Mouse (Mus musculus) lung, embryonic 14.5 days (tissue): ENCODE measurements at regions not wholly inside any gene's neighbourhood (a gene's known extent, or its start where the extent isn't known, plus 50 kb on each side); places are given as distances from the start of the nearest gene placed in this dataset.
A peak's percentile ranks its signal among the peaks of the same experiment; 100 is the strongest.

Source experiments
- ATAC-seq: fragments of 200-750 bp; cut with Nextera tagmentation; 2 replicates; pipeline ENCODE4 v1.8.0; 2017; ENCODE audit warnings: mild to moderate bottlenecking, moderate TSS enrichment, moderate library complexity; ENCODE audit not compliant: insufficient read depth
- DNase-seq: peaks from one replicate; pipeline ENCODE4 v3.0.0-alpha.2; 2015
- H3K27ac ChIP-seq: fragments of 300-500 bp; sonication (generic); 2 replicates; pipeline ENCODE4 v1.5.1; 2014; ENCODE audit warnings: low read depth, mild to moderate bottlenecking, moderate library complexity
- H3K27me3 ChIP-seq: fragments of 300-500 bp; sonication (generic); 2 replicates; pipeline ENCODE4 v1.6.1; 2014; ENCODE audit warnings: low read length, control low read depth; ENCODE audit not compliant: insufficient read depth
- H3K36me3 ChIP-seq: fragments of 300-500 bp; sonication (generic); 2 replicates; pipeline ENCODE4 v1.6.1; 2014; ENCODE audit warnings: control low read depth; ENCODE audit not compliant: insufficient read depth
- H3K4me1 ChIP-seq: fragments of 300-500 bp; sonication (generic); 2 replicates; pipeline ENCODE4 v1.6.1; 2014; ENCODE audit warnings: antibody characterized with exemption, control low read depth; ENCODE audit not compliant: insufficient read depth
- H3K4me2 ChIP-seq: fragments of 300-500 bp; sonication (generic); 2 replicates; pipeline ENCODE4 v1.6.1; 2014; ENCODE audit warnings: mild to moderate bottlenecking
- H3K4me3 ChIP-seq: fragments of 300-500 bp; sonication (generic); 2 replicates; pipeline ENCODE4 v1.5.1; 2014; ENCODE audit warnings: low read depth, low read length
- H3K9ac ChIP-seq: fragments of 300-500 bp; sonication (generic); 2 replicates; pipeline ENCODE4 v1.6.1; 2014
- H3K9me3 ChIP-seq: fragments of 300-500 bp; sonication (generic); 2 replicates; pipeline ENCODE4 v1.6.1; 2016; ENCODE audit warnings: low read depth, low read length, control low read depth
- CTCF ChIP-seq: IDR thresholded peaks from 2 replicates; pipeline ENCODE4 v1.5.1; 2016; ENCODE audit warnings: antibody characterized with exemption, low read depth
- WGBS: fragments of 180-500 bp; shearing (Covaris S2); extraction: QIAGEN DNeasy Blood & Tissue Kit; methylation state at CpG from one replicate; pipeline ENCODE4 v1.1.7; 2014; 5-methylcytosine and 5-hydroxymethylcytosine counted together

GRCm38 (mm10) chr11:17750345-17750744 lies 203.3 kb downstream of the Etaa1 start:
- Histone ChIP-seq H3K36me3 (no peaks in the 10 kb centered on the region), H3K27ac (peak overlapping the region; percentile 70), H3K27me3 (no peaks in the 10 kb centered on the region), H3K4me2 (no peak overlapping the region), H3K9ac (no peak overlapping the region), H3K9me3 (no peaks in the 10 kb centered on the region), H3K4me3 (no peak overlapping the region), H3K4me1 (no peaks in the 10 kb centered on the region)
- WGBS: 11% methylated on average over 6 of the region's 6 CpGs
- DNase-seq (peak; percentile 91), ATAC-seq (peak; percentile 99)
- no peak for TF ChIP-seq CTCF

GRCm38 (mm10) chr11:17759224-17759623 lies 194.5 kb downstream of the Etaa1 start:
- no peaks in the 10 kb centered on the region for H3K27me3 ChIP-seq
- no peak overlapping the region for H3K4me2 ChIP-seq
- no peak overlapping the region for H3K27ac ChIP-seq
- no peak overlapping the region for H3K4me3 ChIP-seq
- WGBS: 55% methylated on average over 2 of the region's 2 CpGs
- no peaks in the 10 kb centered on the region for H3K36me3 ChIP-seq
- no peak for TF ChIP-seq CTCF
- no peaks in the 10 kb centered on the region for H3K9me3 ChIP-seq
- H3K9ac ChIP-seq: no peak overlapping the region
- no peaks in the 10 kb centered on the region for H3K4me1 ChIP-seq
- ATAC-seq (no peak), DNase-seq (no peak)

GRCm38 (mm10) chr11:17763411-17763810 lies 190.3 kb downstream of the Etaa1 start:
- H3K27me3 ChIP-seq: no peaks in the 10 kb centered on the region
- H3K27ac ChIP-seq: no peak overlapping the region
- H3K9ac ChIP-seq: no peak overlapping the region
- H3K4me1 ChIP-seq: no peaks in the 10 kb centered on the region
- no peaks in the 10 kb centered on the region for H3K36me3 ChIP-seq
- no peak overlapping the region for H3K4me2 ChIP-seq
- TF ChIP-seq CTCF: no peak
- ATAC-seq (no peak), DNase-seq (no peak)
- 13% methylated on average over 1 of the region's 1 CpGs for WGBS
- no peaks in the 10 kb centered on the region for H3K9me3 ChIP-seq
- H3K4me3 ChIP-seq: no peak overlapping the region

GRCm38 (mm10) chr11:17764146-17764545 lies 189.5 kb downstream of the Etaa1 start:
- H3K27ac ChIP-seq: no peak overlapping the region
- no peak overlapping the region for H3K4me2 ChIP-seq
- DNase-seq (no peak), ATAC-seq (no peak)
- peaks cover 3% of the 10 kb centered on the region; the same call in 1 of the 2 replicates for H3K4me1 ChIP-seq
- no peaks in the 10 kb centered on the region for H3K27me3 ChIP-seq
- H3K4me3 ChIP-seq: no peak overlapping the region
- no peak for TF ChIP-seq CTCF
- H3K9me3 ChIP-seq: no peaks in the 10 kb centered on the region
- H3K36me3 ChIP-seq: no peaks in the 10 kb centered on the region
- H3K9ac ChIP-seq: no peak overlapping the region

GRCm38 (mm10) chr11:17768345-17768759 lies 185.3 kb downstream of the Etaa1 start:
- DNase-seq (peak; percentile 87), ATAC-seq (peak; percentile 88)

GRCm38 (mm10) chr11:17768837-17769466 lies 184.7 kb downstream of the Etaa1 start:
- Histone ChIP-seq H3K9me3 (no peaks in the 10 kb centered on the region), H3K36me3 (no peaks in the 10 kb centered on the region), H3K4me3 (no peak overlapping the region), H3K27ac (peak overlapping the region; percentile 65; the same call in 1 of the 2 replicates), H3K4me2 (no peak overlapping the region), H3K4me1 (peaks cover 3% of the 10 kb centered on the region; the same call in 1 of the 2 replicates), H3K27me3 (no peaks in the 10 kb centered on the region), H3K9ac (no peak overlapping the region)
- 14% methylated on average over 4 of the region's 4 CpGs for WGBS
- TF ChIP-seq CTCF: no peak
- peak; percentile 80 for DNase-seq
- peak; percentile 92 for ATAC-seq

More at GRCm38 (mm10) chr11:17768345-17768759, 185.3 kb downstream of the Etaa1 start:
- no peaks in the 10 kb centered on the region for H3K9me3 ChIP-seq
- no peaks in the 10 kb centered on the region for H3K36me3 ChIP-seq
- no peak overlapping the region for H3K9ac ChIP-seq
- H3K27me3 ChIP-seq: no peaks in the 10 kb centered on the region
- no peak overlapping the region for H3K4me3 ChIP-seq
- peaks cover 3% of the 10 kb centered on the region; the same call in 1 of the 2 replicates for H3K4me1 ChIP-seq
- no peak for TF ChIP-seq CTCF
- no peak overlapping the region for H3K27ac ChIP-seq
- no peak overlapping the region for H3K4me2 ChIP-seq

GRCm38 (mm10) chr11:17797632-17798031 lies 156.0 kb downstream of the Etaa1 start:
- H3K27me3 ChIP-seq: no peaks in the 10 kb centered on the region
- no peaks in the 10 kb centered on the region for H3K4me1 ChIP-seq
- no peaks in the 10 kb centered on the region for H3K36me3 ChIP-seq
- H3K9me3 ChIP-seq: no peaks in the 10 kb centered on the region
- H3K4me3 ChIP-seq: no peak overlapping the region
- DNase-seq (no peak), ATAC-seq (no peak)
- H3K4me2 ChIP-seq: no peak overlapping the region
- no peak for TF ChIP-seq CTCF
- H3K9ac ChIP-seq: no peak overlapping the region
- no peak overlapping the region for H3K27ac ChIP-seq
